Mouse (Mus musculus) spleen, adult 2 months (tissue): ENCODE measurements at regions not wholly inside any gene's neighbourhood (a gene's known extent, or its start where the extent isn't known, plus 50 kb on each side); places are given as distances from the start of the nearest gene placed in this dataset.
A peak's percentile ranks its signal among the peaks of the same experiment; 100 is the strongest.

ENCODE experiments used
- CTCF ChIP-seq: fragments of 200-500 bp; IDR thresholded peaks from 2 replicates; pipeline ENCODE4 v1.5.1; 2011; ENCODE audit warnings: mild to moderate bottlenecking, inconsistent platforms; ENCODE audit not compliant: insufficient read depth, insufficient read length, insufficient replicate concordance; ENCODE audit errors: extremely low read depth
- POLR2A ChIP-seq: fragments of 200-500 bp; IDR thresholded peaks from 2 replicates; pipeline ENCODE4 v1.6.1; 2011; ENCODE audit warnings: low read depth, low read length, inconsistent platforms

DNA sequence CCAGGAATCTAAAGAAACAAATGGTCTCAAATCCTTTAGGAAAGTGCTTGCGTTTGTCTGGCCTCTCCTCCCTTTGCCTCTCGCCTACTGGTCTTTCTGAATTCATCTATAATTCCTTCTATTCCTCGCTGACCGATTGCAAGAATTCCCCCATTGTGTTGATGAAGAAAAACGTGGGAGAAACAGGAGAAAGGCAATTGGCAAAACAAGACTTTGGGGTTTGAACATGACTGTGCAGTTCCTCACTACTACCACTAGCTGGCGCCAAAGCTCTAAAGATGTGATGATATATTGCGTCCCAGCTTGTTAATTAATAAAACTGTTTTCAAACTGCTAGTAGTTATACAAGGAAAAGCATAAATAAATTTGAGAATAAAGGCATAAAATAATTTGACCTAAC lies 53.4 kb upstream of the Hnrnpa3 start:
- TF ChIP-seq CTCF (peak; percentile 65; the same call in 1 of the 2 replicates), POLR2A (no peak)
